Mouse (Mus musculus) neutrophil, adult 5-6 weeks (primary cell): ENCODE measurements around the gene Lima1. TPM values are rescaled to one million over a fixed set of nuclear protein-coding genes. Genes with fewer than 3 reads are reported as not detected.
A peak's percentile ranks its signal among the peaks of the same experiment; 100 is the strongest.
"Not testable (repeated sequence)": the region's sequence is repeated elsewhere in the genome, so short reads cannot be mapped to it uniquely, and the experiment has no call there.

Experiments used
- ATAC-seq: fragments of 151-379, 151-347 bp; 2 replicates; pipeline ENCODE4 v1.8.0; 2017; ENCODE audit warnings: mild to moderate bottlenecking, moderate TSS enrichment; ENCODE audit not compliant: insufficient number of reproducible peaks, poor library complexity, low FRiP score, severe bottlenecking; ENCODE audit errors: extremely low read depth
- total RNA-seq: library from RNA; stranded (forward); fragments of 200-1000 nt; gene quantifications from 2 replicates; pipeline ENCODE4 v1.2.3, GENCODE M21; 2017

The Lima1 gene
- total RNA-seq, result 1.1 and 2.1 TPM in 2 replicates

GRCm38 (mm10) chr15:99875334-99875869, at the start of gene Lima1:
TSS of gene Lima1 (minus strand) at chr15:99875456.
- peak; percentile 89 for ATAC-seq

GRCm38 (mm10) chr15:99919601-99920158, 44.4 kb upstream of the Lima1 start:
- ATAC-seq, result no peak

- no peak for ATAC-seq
These were observed 42.0 kb upstream of the Lima1 start for GRCm38 (mm10) chr15:99917264-99917663.

GRCm38 (mm10) chr15:99914613-99915012, 39.4 kb upstream of the Lima1 start:
- no peak for ATAC-seq

GRCm38 (mm10) chr15:99911785-99912184, 36.5 kb upstream of the Lima1 start:
- no peak for ATAC-seq

- peak; percentile 44; the same call in 1 of the 2 replicates for ATAC-seq
These were observed 34.2 kb upstream of the Lima1 start for GRCm38 (mm10) chr15:99909339-99909996.

- no peak for ATAC-seq
These were observed 32.3 kb upstream of the Lima1 start for GRCm38 (mm10) chr15:99907514-99907913.

GRCm38 (mm10) chr15:99907041-99907440, 31.8 kb upstream of the Lima1 start:
- no peak for ATAC-seq

- ATAC-seq, result no peak
These were observed 29.6 kb upstream of the Lima1 start for GRCm38 (mm10) chr15:99904841-99905240.

- ATAC-seq, result peak; percentile 51; the same call in 1 of the 2 replicates
These were observed 29.1 kb upstream of the Lima1 start for GRCm38 (mm10) chr15:99904333-99904732.

GRCm38 (mm10) chr15:99903227-99903626, 28.0 kb upstream of the Lima1 start:
- no peak for ATAC-seq

GRCm38 (mm10) chr15:99902786-99903185, 27.5 kb upstream of the Lima1 start:
- no peak for ATAC-seq

- ATAC-seq, result no peak
These were observed 21.4 kb upstream of the Lima1 start for GRCm38 (mm10) chr15:99896621-99897020.

- ATAC-seq, result no peak
These were observed 16.1 kb upstream of the Lima1 start for GRCm38 (mm10) chr15:99891355-99891754.

- ATAC-seq, result peak; percentile 13; the same call in 1 of the 2 replicates
These were observed 15.4 kb upstream of the Lima1 start for GRCm38 (mm10) chr15:99890412-99891236.

GRCm38 (mm10) chr15:99889275-99889874, 14.1 kb upstream of the Lima1 start:
- ATAC-seq, result no peak

GRCm38 (mm10) chr15:99887130-99887529, 11.9 kb upstream of the Lima1 start:
- ATAC-seq, result not testable (repeated sequence)

GRCm38 (mm10) chr15:99884038-99884437, 8.8 kb upstream of the Lima1 start:
- ATAC-seq, result no peak

GRCm38 (mm10) chr15:99878541-99878940, 3.3 kb upstream of the Lima1 start:
- ATAC-seq, result no peak
